Mouse (Mus musculus) liver, postnatal 0 days (tissue): Measurements from ENCODE around the gene Prickle3.

ENCODE experiments used
- CTCF ChIP-seq: sonication (generic); IDR thresholded peaks from 2 replicates; pipeline ENCODE4 v1.5.1; 2016; ENCODE audit warnings: antibody characterized with exemption, low read depth
- EP300 ChIP-seq: IDR thresholded peaks from 2 replicates; pipeline ENCODE4 v1.6.1; 2016; ENCODE audit warnings: antibody characterized with exemption, low read depth, mild to moderate bottlenecking

- TF ChIP-seq CTCF (no peak), EP300 (no peak)
Measured at GRCm38 (mm10) chrX:7680864-7681263, 23.8 kb downstream of the Prickle3 start, which contains the start of gene Magix.
